Mouse (Mus musculus) MEL (cell line): ENCODE measurements around the gene Paqr6. TPM values are rescaled to one million over a fixed set of nuclear protein-coding genes. Genes with fewer than 3 reads are reported as not detected.

Experiments used
- DNase-seq: peaks from one replicate; pipeline ENCODE4 v3.0.0; 2011; ENCODE audit warnings: low read depth, low spot score
- H3K27ac ChIP-seq: 2 replicates; pipeline ENCODE4 v1.5.1; 2012; ENCODE audit warnings: low read depth, mild to moderate bottlenecking, control low read depth, low read length, moderate library complexity; ENCODE audit not compliant: control insufficient read depth
- H3K27me3 ChIP-seq, 2 experiments: fragments of 150-350 bp in 1 of 2; sonication (generic) in 1 of 2; 2 replicates each; pipeline ENCODE4 v1.6.1; 2012; ENCODE audit warnings: low read length in 2 of 2, mild to moderate bottlenecking in 2 of 2, improper control_type of control experiment in 1 of 2, moderate library complexity in 1 of 2; ENCODE audit not compliant: insufficient read depth in 2 of 2, control insufficient read depth in 1 of 2
- H3K36me3 ChIP-seq, 2 experiments: 2 replicates each; pipeline ENCODE4 v1.6.1; 2012 to 2014; ENCODE audit warnings: low read length in 2 of 2, improper control_type of control experiment in 1 of 2, inconsistent platforms in 1 of 2, mild to moderate bottlenecking in 1 of 2; ENCODE audit not compliant: insufficient read depth in 2 of 2, control insufficient read depth in 1 of 2
- H3K4me1 ChIP-seq, 2 experiments: fragments of 150-350 bp in 1 of 2; sonication (generic) in 1 of 2; 2 replicates each; pipeline ENCODE4 v1.6.1; 2012; ENCODE audit warnings: low read length in 2 of 2, improper control_type of control experiment in 1 of 2, mild to moderate bottlenecking in 1 of 2; ENCODE audit not compliant: insufficient read depth in 2 of 2, control insufficient read depth in 1 of 2
- H3K4me3 ChIP-seq, 2 experiments: fragments of 150-350 bp in 1 of 2; sonication (generic) in 1 of 2; 2 replicates each; pipeline ENCODE4 v1.5.1; 2012; ENCODE audit warnings: low read depth in 2 of 2, low read length in 2 of 2, mild to moderate bottlenecking in 2 of 2, moderate library complexity in 2 of 2, control low read depth in 1 of 2, improper control_type of control experiment in 1 of 2; ENCODE audit not compliant: control insufficient read depth in 1 of 2, insufficient read depth in 1 of 2
- H3K79me2 ChIP-seq: 2 replicates; pipeline ENCODE4 v1.6.1; 2012; ENCODE audit warnings: mild to moderate bottlenecking, low read length, moderate library complexity; ENCODE audit not compliant: control insufficient read depth, poor library complexity, insufficient read depth
- H3K9ac ChIP-seq: 2 replicates; pipeline ENCODE4 v1.6.1; 2012; ENCODE audit warnings: low read depth, mild to moderate bottlenecking, control low read depth, low read length, moderate library complexity; ENCODE audit not compliant: control insufficient read depth, poor library complexity, severe bottlenecking
- H3K9me3 ChIP-seq: fragments of 150-350 bp; sonication (generic); replicated peaks from 2 replicates; pipeline ENCODE4 v1.6.1; 2012; ENCODE audit warnings: mild to moderate bottlenecking, low read length, improper control_type of control experiment, moderate library complexity; ENCODE audit not compliant: insufficient read depth
- BHLHE40 ChIP-seq: IDR thresholded peaks from 2 replicates; pipeline ENCODE4 v1.6.1; 2012; ENCODE audit warnings: low read depth, mild to moderate bottlenecking, inconsistent platforms, low read length, improper control_type of control experiment, borderline replicate concordance
- CHD2 ChIP-seq: IDR thresholded peaks from 2 replicates; pipeline ENCODE4 v1.6.1; 2011; ENCODE audit warnings: low read length, improper control_type of control experiment
- E2F4 ChIP-seq: IDR thresholded peaks from 2 replicates; pipeline ENCODE4 v1.6.1; 2011; ENCODE audit warnings: low read depth, low read length, improper control_type of control experiment, borderline replicate concordance
- EP300 ChIP-seq, 2 experiments: IDR thresholded peaks; 2 replicates each; pipeline ENCODE4 v1.6.1; 2011; ENCODE audit warnings: improper control_type of control experiment in 2 of 2, low read length in 2 of 2, low read depth in 1 of 2, mild to moderate bottlenecking in 1 of 2
- ETS1 ChIP-seq: IDR thresholded peaks from 2 replicates; pipeline ENCODE4 v1.6.1; 2012; ENCODE audit warnings: low read depth, mild to moderate bottlenecking, inconsistent platforms, low read length, improper control_type of control experiment, moderate library complexity
- GATA1 ChIP-seq: IDR thresholded peaks from 2 replicates; pipeline ENCODE4 v1.6.1; 2011; ENCODE audit warnings: low read depth, low read length, improper control_type of control experiment
- JUND ChIP-seq: IDR thresholded peaks from 2 replicates; pipeline ENCODE4 v1.6.1; 2011; ENCODE audit warnings: low read depth, mild to moderate bottlenecking, improper control_type of control experiment, low read length
- KAT2A ChIP-seq: conservative IDR thresholded peaks from 2 replicates; pipeline ENCODE4 v1.6.1; 2012; ENCODE audit warnings: low read depth, low read length, improper control_type of control experiment, inconsistent platforms
- MAZ ChIP-seq: IDR thresholded peaks from 2 replicates; pipeline ENCODE4 v1.6.1; 2012; ENCODE audit warnings: low read depth, mild to moderate bottlenecking, inconsistent platforms, low read length, improper control_type of control experiment
- MXI1 ChIP-seq: IDR thresholded peaks from 2 replicates; pipeline ENCODE4 v1.6.1; 2011; ENCODE audit warnings: mild to moderate bottlenecking, low read depth, low read length, improper control_type of control experiment
- MYC ChIP-seq: IDR thresholded peaks from 2 replicates; pipeline ENCODE4 v1.6.1; 2011; ENCODE audit warnings: low read depth, mild to moderate bottlenecking, low read length, improper control_type of control experiment, moderate library complexity
- NELFE ChIP-seq: IDR thresholded peaks from 2 replicates; pipeline ENCODE4 v1.6.1; 2011; ENCODE audit warnings: low read depth, low read length, improper control_type of control experiment
- POLR2A ChIP-seq, 2 experiments: IDR thresholded peaks; 2 replicates each; pipeline ENCODE4 v1.6.1; 2011 to 2012; ENCODE audit warnings: low read length in 2 of 2, mild to moderate bottlenecking in 2 of 2, control low read depth in 1 of 2, improper control_type of control experiment in 1 of 2, low read depth in 1 of 2, moderate library complexity in 1 of 2; ENCODE audit not compliant: control insufficient read depth in 1 of 2, insufficient read depth in 1 of 2, poor library complexity in 1 of 2
- POLR2AphosphoS2 ChIP-seq: IDR thresholded peaks from 2 replicates; pipeline ENCODE4 v1.6.1; 2011; ENCODE audit warnings: low read length, improper control_type of control experiment
- POLR2AphosphoS5 ChIP-seq: IDR thresholded peaks from 2 replicates; pipeline ENCODE4 v1.6.1; 2012; ENCODE audit warnings: low read depth, borderline replicate concordance, mild to moderate bottlenecking, inconsistent platforms, low read length, moderate library complexity, mixed read lengths
- RCOR1 ChIP-seq: IDR thresholded peaks from 2 replicates; pipeline ENCODE4 v1.6.1; 2012; ENCODE audit warnings: low read depth, mild to moderate bottlenecking, inconsistent platforms, low read length, improper control_type of control experiment
- SIN3A ChIP-seq: IDR thresholded peaks from 2 replicates; pipeline ENCODE4 v1.6.1; 2012; ENCODE audit warnings: low read length, improper control_type of control experiment, inconsistent platforms
- TAL1 ChIP-seq: IDR thresholded peaks from 2 replicates; pipeline ENCODE4 v1.6.1; 2012; ENCODE audit warnings: mild to moderate bottlenecking, inconsistent platforms, low read length, moderate library complexity, mixed read lengths
- TBP ChIP-seq: IDR thresholded peaks from 2 replicates; pipeline ENCODE4 v1.8.0; 2011; ENCODE audit warnings: low read depth, low read length, improper control_type of control experiment
- UBTF ChIP-seq: IDR thresholded peaks from 2 replicates; pipeline ENCODE4 v1.6.1; 2012; ENCODE audit warnings: low read depth, mild to moderate bottlenecking, inconsistent platforms, low read length, improper control_type of control experiment, moderate library complexity, borderline replicate concordance; ENCODE audit not compliant: insufficient read depth
- USF1 ChIP-seq: IDR thresholded peaks from 2 replicates; pipeline ENCODE4 v1.6.1; 2014; ENCODE audit warnings: low read depth, mild to moderate bottlenecking, inconsistent platforms, low read length, improper control_type of control experiment, moderate library complexity
- USF2 ChIP-seq, 2 experiments: IDR thresholded peaks; 2 replicates each; pipeline ENCODE4 v1.6.1; 2011 to 2012; ENCODE audit warnings: improper control_type of control experiment in 2 of 2, low read length in 2 of 2, borderline replicate concordance in 1 of 2, inconsistent platforms in 1 of 2, low read depth in 1 of 2, mild to moderate bottlenecking in 1 of 2; ENCODE audit not compliant: insufficient read depth in 1 of 2
- ZKSCAN1 ChIP-seq: IDR thresholded peaks from 2 replicates; pipeline ENCODE4 v1.6.1; 2012; ENCODE audit warnings: low read depth, mild to moderate bottlenecking, inconsistent platforms, low read length, improper control_type of control experiment, moderate library complexity
- ZMIZ1 ChIP-seq: IDR thresholded peaks from 2 replicates; pipeline ENCODE4 v1.6.1; 2012; ENCODE audit warnings: low read depth, mild to moderate bottlenecking, inconsistent platforms, low read length, improper control_type of control experiment, moderate library complexity
- ZNF384 ChIP-seq: IDR thresholded peaks from 2 replicates; pipeline ENCODE4 v1.6.1; 2012; ENCODE audit warnings: low read depth, mild to moderate bottlenecking, inconsistent platforms, low read length, improper control_type of control experiment
- polyA plus RNA-seq, 2 experiments: library from polyadenylated mRNA; stranded (reverse) in 1 of 2; unstranded in 1 of 2; fragments of >175 nt in 1 of 2; fragments of >200 nt in 1 of 2; gene quantifications; 2 replicates each; pipeline versions ENCODE4 v1.2.1 to v1.2.4; 2012; ENCODE audit warnings: low replicate concordance in 2 of 2, low read depth in 1 of 2; ENCODE audit not compliant: insufficient read length in 2 of 2, insufficient read depth in 1 of 2, missing spikeins in 1 of 2
- total RNA-seq: library from RNA; depleted of rRNA; stranded (reverse); fragments of 300-350 nt; gene quantifications from 2 replicates; pipeline ENCODE4 v1.2.3, GENCODE M21; 2012

Paqr6 gene
- total and polyA plus RNA-seq, 3 experiments: 0.11 TPM; not detected in 2

- TF ChIP-seq ZNF384 (no peak), KAT2A (no peak; the same call in 1 of the 2 replicates), JUND (no peak), NELFE (peak; percentile 100)
Measured at GRCm38 (mm10) chr3:88336058-88337013, 28.0 kb upstream of the Paqr6 start, which contains the start of the genes Tmem79 and Smg5 (continued).

- TF ChIP-seq CHD2 (no peak), TAL1 (no peak), ZKSCAN1 (no peak), EP300 (IDR thresholded peaks at IDR 0.05; ENCODE audit: low read depth in 1 of 2, low read length in 2 of 2) (no peak), MXI1 (no peak), POLR2AphosphoS2 (no peak), USF2 (IDR thresholded peaks at IDR 0.05; ENCODE audit: borderline replicate concordance in 1 of 2, insufficient read depth in 1 of 2, low read depth in 1 of 2, low read length in 2 of 2) (no peak), UBTF (no peak), E2F4 (no peak)
- Histone ChIP-seq H3K79me2 (peaks cover 33% of the 10 kb centered on the region), H3K9me3 (no peaks in the 10 kb centered on the region), H3K36me3 (peaks cover 8 to 29% of the 10 kb centered on the region in 2 experiments), H3K4me3 (no peak overlapping the region), H3K4me1 (peaks cover 3 to 27% of the 10 kb centered on the region in 2 experiments; a peak in 3 of 4 replicates), H3K27ac (no peak overlapping the region), H3K9ac (no peak overlapping the region), H3K27me3 (no peaks in the 10 kb centered on the region)
- DNase-seq: peak; percentile 52
Measured at GRCm38 (mm10) chr3:88337367-88338020, 26.9 kb upstream of the Paqr6 start.

DNA sequence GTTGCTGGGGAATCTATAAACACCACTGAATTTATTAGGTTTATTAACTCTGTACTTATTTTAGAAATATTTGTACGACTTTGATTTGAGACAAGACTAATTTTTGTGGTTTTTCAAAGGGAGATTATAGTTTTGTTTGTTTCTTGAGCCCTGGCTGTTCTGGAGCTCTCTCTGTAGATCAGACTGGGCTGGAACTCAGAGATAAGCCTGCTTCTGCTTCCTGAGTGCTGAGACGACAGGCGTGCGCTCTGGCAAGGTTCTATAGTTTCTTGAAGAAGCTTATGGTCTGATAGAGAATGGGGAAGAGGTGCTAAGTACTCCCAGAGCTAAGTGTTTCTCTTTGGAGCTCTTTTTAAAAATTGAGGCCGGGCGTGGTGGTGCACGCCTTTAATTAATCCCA lies 26.1 kb upstream of the Paqr6 start:
- peaks cover 3 to 27% of the 10 kb centered on the region in 2 experiments; a peak in 3 of 4 replicates for H3K4me1 ChIP-seq
- peaks cover 8 to 29% of the 10 kb centered on the region in 2 experiments for H3K36me3 ChIP-seq
- TF ChIP-seq TAL1 (peak; percentile 94), ZMIZ1 (no peak), EP300 (IDR thresholded peaks at IDR 0.05; ENCODE audit: low read depth in 1 of 2, low read length in 2 of 2) (peak; percentile 92 to 94), CHD2 (no peak; the same call in 1 of the 2 replicates), MXI1 (peak; percentile 93), ETS1 (peak; percentile 94), NELFE (no peak), MAZ (0 out of 2 replicates have a peak, but pooled peaks have one; percentile 27), POLR2AphosphoS2 (no peak), POLR2AphosphoS5 (no peak), RCOR1 (peak; percentile 100), GATA1 (peak; percentile 99), MYC (peak; percentile 93), TBP (peak; percentile 76), BHLHE40 (peak; percentile 86), POLR2A (IDR thresholded peaks at IDR 0.05; ENCODE audit: control insufficient read depth in 1 of 2, insufficient read depth in 1 of 2, low read depth in 1 of 2, low read length in 2 of 2, poor library complexity in 1 of 2) (0 out of 4 replicates have a peak, but pooled peaks of 1 of the 2 experiments have one; percentile 30), SIN3A (peak; percentile 95), USF1 (no peak)

More for the DNA sequence above, 26.1 kb upstream of the Paqr6 start:
- peak; percentile 98 for DNase-seq
- Histone ChIP-seq H3K27ac (peak overlapping the region; percentile 5; the same call in 1 of the 2 replicates), H3K4me3 (no peak overlapping the region), H3K9me3 (no peaks in the 10 kb centered on the region), H3K27me3 (no peaks in the 10 kb centered on the region), H3K79me2 (peaks cover 33% of the 10 kb centered on the region), H3K9ac (no peak overlapping the region)
